Mouse (Mus musculus): ENCODE data around the gene Rbfox1.

The Rbfox1 gene

GRCm38 (mm10) chr16:7039404-7040367 lies 1154.5 kb downstream of the Rbfox1 start:
- CTCF ChIA-PET = no interaction called here

GRCm38 (mm10) chr16:7040691-7041090 lies 1155.5 kb downstream of the Rbfox1 start:
- CTCF ChIA-PET = no interaction called here

GRCm38 (mm10) chr16:7047421-7047820 lies 1162.3 kb downstream of the Rbfox1 start:
- CTCF ChIA-PET = no interaction called here

- CTCF ChIA-PET = no interaction called here
Observed at GRCm38 (mm10) chr16:7049162-7049971, 1164.2 kb downstream of the Rbfox1 start.

- CTCF ChIA-PET = no interaction called here
Observed at GRCm38 (mm10) chr16:7050945-7051344, 1165.8 kb downstream of the Rbfox1 start.

GRCm38 (mm10) chr16:7051991-7052390 lies 1166.8 kb downstream of the Rbfox1 start:
- CTCF ChIA-PET = no interaction called here

GRCm38 (mm10) chr16:7052408-7052807 lies 1167.3 kb downstream of the Rbfox1 start:
- CTCF ChIA-PET = interaction anchor here (0.5 to 0.6 kb wide), 2 partner anchors 894 to 1051 kb away, joined by 3 read pairs; no protein-coding TSS in a partner anchor

- CTCF ChIA-PET = no interaction called here
Observed at GRCm38 (mm10) chr16:7057789-7058188, 1172.6 kb downstream of the Rbfox1 start.

GRCm38 (mm10) chr16:7058556-7058955 lies 1173.4 kb downstream of the Rbfox1 start:
- CTCF ChIA-PET = no interaction called here

GRCm38 (mm10) chr16:7059596-7059995 lies 1174.4 kb downstream of the Rbfox1 start:
- CTCF ChIA-PET = no interaction called here

GRCm38 (mm10) chr16:7060864-7061263 lies 1175.7 kb downstream of the Rbfox1 start:
- CTCF ChIA-PET = no interaction called here

- CTCF ChIA-PET = no interaction called here
Observed at GRCm38 (mm10) chr16:7062512-7062911, 1177.4 kb downstream of the Rbfox1 start.

- CTCF ChIA-PET = no interaction called here
Observed at GRCm38 (mm10) chr16:7067109-7067508, 1182.0 kb downstream of the Rbfox1 start.

GRCm38 (mm10) chr16:7069599-7069998 lies 1184.4 kb downstream of the Rbfox1 start:
- CTCF ChIA-PET = no interaction called here

- CTCF ChIA-PET = no interaction called here
Observed at GRCm38 (mm10) chr16:7074786-7075185, 1189.6 kb downstream of the Rbfox1 start.

GRCm38 (mm10) chr16:7075749-7076148 lies 1190.6 kb downstream of the Rbfox1 start:
- CTCF ChIA-PET = no interaction called here

GRCm38 (mm10) chr16:7076305-7076704 lies 1191.2 kb downstream of the Rbfox1 start:
- CTCF ChIA-PET = no interaction called here

GRCm38 (mm10) chr16:7076707-7077106 lies 1191.6 kb downstream of the Rbfox1 start:
- CTCF ChIA-PET = no interaction called here

- CTCF ChIA-PET = no interaction called here
Observed at GRCm38 (mm10) chr16:7081074-7081568, 1196.0 kb downstream of the Rbfox1 start.

- CTCF ChIA-PET = no interaction called here
Observed at GRCm38 (mm10) chr16:7081684-7082255, 1196.6 kb downstream of the Rbfox1 start.

- CTCF ChIA-PET = no interaction called here
Observed at GRCm38 (mm10) chr16:7083937-7084336, 1198.8 kb downstream of the Rbfox1 start.
